Mouse (Mus musculus) cerebellum, adult 11 months (tissue): ENCODE data around the gene Tmbim1.

Experiments used
- DNase-seq: peaks from one replicate; pipeline ENCODE4 v3.0.0; 2022

Tmbim1 gene

DNA sequence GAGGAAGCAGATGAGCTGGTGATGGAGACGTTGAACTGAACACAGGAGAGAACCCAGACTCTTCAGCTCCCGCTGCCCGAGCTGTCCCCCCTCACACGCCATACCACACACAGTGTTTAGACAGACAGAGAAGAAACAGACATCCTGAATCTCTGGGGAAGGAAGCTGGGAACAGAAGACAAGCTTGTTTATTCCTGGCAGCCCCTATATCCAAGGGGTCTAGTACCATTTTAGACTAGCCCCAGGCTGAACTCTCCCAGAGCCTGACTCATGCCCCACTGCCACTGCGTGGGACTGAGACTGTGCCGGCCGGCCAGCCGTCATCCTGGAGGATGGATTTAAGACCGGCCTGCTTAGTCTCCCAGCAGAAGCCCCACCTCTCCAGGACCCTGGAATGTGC lies 30.4 kb downstream of the Tmbim1 start:
- DNase-seq: no peak

- no peak for DNase-seq
Observed at GRCm38 (mm10) chr1:74271659-74272058, 33.8 kb downstream of the Tmbim1 start.

- DNase-seq: no peak
Observed at GRCm38 (mm10) chr1:74268750-74269149, 36.7 kb downstream of the Tmbim1 start.

- DNase-seq: no peak
Observed at GRCm38 (mm10) chr1:74262510-74262909, 42.9 kb downstream of the Tmbim1 start.

- DNase-seq: no peak
Observed at GRCm38 (mm10) chr1:74256782-74257181, 48.6 kb downstream of the Tmbim1 start.

- DNase-seq: no peak
Observed at GRCm38 (mm10) chr1:74255704-74256345, 49.6 kb downstream of the Tmbim1 start.

GRCm38 (mm10) chr1:74250096-74250495 lies 55.3 kb downstream of the Tmbim1 start:
- no peak for DNase-seq

DNA sequence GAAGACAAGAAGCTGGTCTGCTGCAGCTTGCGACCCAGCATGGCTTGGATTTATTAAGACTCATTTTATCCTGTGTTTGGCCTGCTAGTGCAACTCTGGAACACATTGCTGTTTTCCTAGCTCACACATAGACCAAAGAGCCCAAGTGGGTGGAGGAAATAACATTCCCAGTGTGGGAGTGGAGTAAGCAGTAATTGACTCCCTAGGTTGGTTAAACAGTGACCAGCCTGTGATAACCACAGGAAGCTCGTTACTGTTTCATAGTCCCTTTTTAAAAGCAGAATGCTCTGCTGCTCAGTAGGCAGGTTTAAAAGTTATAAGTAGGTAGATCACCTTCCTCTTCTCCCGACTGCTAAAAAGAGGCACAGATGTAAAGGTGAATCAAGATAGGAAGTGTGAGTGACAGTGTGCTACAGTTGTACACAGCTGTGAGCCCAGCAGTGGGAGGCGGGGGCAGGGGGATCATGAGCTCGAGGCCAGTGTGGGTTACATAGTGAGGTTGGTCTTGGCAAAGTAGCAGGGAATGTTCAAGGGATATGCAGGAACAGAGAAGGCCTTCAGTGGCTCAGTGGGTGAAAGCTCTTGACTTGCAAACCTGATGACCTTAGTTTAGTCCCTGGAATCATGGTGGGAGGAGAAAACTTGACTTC lies 56.0 kb downstream of the Tmbim1 start:
- DNase-seq: no peak

GRCm38 (mm10) chr1:74248799-74249198 lies 56.6 kb downstream of the Tmbim1 start:
- no peak for DNase-seq

- no peak for DNase-seq
Observed at GRCm38 (mm10) chr1:74245525-74245924, 59.9 kb downstream of the Tmbim1 start.

DNA sequence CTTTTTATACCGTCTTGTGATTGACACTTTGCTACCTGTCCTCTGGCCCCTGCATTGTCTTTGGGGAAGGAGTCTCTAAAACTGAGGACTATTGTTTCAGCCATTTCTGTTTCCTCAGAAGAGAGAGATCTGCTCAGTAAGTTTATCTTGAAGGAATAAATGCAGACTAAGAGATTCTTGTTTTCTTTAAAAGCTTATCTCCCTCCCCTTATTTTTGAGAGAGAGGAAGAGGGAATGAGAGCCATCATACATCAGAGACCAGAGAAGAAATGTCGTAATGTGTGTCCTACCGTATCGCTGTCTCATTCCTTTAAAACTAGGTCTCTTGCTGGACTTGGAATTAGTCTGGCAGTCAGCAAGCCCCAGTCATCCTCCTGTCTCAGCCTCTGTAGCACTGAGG lies 64.6 kb downstream of the Tmbim1 start:
- no peak for DNase-seq

DNA sequence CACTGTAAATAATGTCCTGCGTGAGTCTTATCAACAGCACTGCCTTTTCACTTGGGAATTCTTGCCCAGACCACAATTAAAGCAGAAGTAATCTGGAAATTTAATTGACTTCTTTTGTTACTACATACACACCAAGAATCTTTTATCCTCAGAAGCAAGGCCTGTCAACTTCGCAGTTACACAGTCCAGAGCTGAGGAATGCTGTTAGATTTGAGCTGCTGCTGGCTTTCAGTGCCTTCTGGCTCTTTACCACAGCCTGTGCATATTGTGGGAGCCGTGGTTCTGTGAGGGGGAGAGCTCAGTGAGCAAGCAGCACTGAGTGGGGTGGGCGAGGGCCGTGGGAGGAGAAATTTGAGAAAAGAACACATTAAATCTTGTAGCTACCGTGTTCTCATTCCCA lies 65.1 kb downstream of the Tmbim1 start:
- no peak for DNase-seq

DNA sequence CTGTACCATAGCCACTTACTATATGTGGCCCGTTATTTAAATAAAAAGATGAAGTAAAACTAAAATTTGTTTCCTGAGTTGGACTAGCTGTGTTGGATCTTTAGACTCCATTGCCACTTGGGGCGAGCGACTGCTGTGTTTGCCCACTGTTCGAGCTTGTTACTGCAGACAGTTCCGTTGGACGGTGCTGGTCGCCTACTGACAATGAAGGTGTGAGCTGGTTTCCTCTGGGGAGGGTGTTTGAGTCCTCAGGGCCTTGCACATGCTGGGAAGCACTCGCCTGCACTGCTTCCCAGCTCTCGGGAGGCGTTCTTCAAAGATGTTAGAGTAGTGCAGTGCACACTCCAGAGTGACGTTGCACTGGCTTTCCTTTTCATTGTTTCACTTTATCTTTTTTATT lies 65.8 kb downstream of the Tmbim1 start:
- no peak for DNase-seq

DNA sequence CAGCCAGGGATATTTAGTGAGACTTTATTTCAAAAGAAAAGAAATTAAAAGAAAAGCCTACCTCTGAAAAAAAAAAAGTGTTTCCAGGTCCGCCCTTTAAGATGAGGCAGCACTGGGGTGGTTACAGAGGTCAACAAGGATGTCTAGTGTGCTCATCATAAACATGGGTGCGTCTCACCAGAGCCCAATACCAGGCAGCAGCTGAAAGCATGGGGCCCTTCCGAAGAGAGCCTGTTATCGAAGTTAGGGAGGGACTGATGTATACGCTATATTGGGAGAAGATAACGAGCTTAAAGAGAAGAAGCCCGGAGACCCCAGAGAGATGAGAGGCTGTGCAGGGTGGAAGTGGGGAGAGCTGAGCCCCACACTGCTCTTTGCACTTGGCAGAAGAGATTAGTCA lies 66.3 kb downstream of the Tmbim1 start:
- DNase-seq: no peak
